Mouse (Mus musculus) left cerebral cortex, adult 2 months (tissue): ENCODE measurements at regions not wholly inside any gene's neighbourhood (a gene's known extent, or its start where the extent isn't known, plus 50 kb on each side); places are given as distances from the start of the nearest gene placed in this dataset.

Experiments
- DNase-seq, 2 experiments: peaks; one replicate each; pipeline ENCODE4 v3.0.0; 2021 to 2022; ENCODE audit warnings: low spot score in 2 of 2, mixed read lengths in 1 of 2; ENCODE audit errors: extremely low spot score in 1 of 2
- H3K27ac ChIP-seq: fragments of 200-600 bp; 2 replicates; pipeline ENCODE4 v1.8.1; 2022
- H3K4me3 ChIP-seq: fragments of 200-600 bp; 2 replicates; pipeline ENCODE4 v1.8.1; 2022
- CTCF ChIP-seq: fragments of 200-600 bp; IDR thresholded peaks from 2 replicates; pipeline ENCODE4 v1.8.1; 2022; ENCODE audit warnings: antibody characterized with exemption, mild to moderate bottlenecking, moderate library complexity
- intact Hi-C: fragments of 180-260 bp; cut with DNase I; formaldehyde crosslinking; loops from one replicate; pipeline ENCODE4 v1.15.1; 2025

DNA sequence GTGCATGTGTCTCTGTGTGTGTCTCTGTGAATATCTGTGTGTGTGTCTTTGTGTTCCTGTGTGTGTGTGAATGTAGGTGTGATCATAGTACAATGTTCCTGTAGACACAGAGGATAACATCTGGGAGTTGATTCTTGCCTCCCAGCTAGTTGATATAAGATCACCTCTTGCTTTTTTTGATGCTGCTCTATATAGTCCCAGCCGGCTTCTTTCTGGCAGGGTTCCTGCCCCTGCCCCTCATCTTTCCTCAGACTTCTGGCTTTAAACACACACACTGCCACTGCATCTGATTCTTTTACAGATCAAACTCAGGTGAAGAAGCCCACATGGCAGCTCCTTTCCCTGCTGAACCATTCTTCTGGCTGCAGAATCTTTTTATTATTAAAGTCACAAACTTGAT is 487.6 kb upstream of the Arpp21 start:
- intact Hi-C loops, result loop anchor here (10.0 kb wide), 2 partner anchors 431 to 489 kb away; partner anchors contain the start of gene Arpp21
- DNase-seq, result no peak
- Histone ChIP-seq H3K27ac (peak overlapping the region; percentile 5; the same call in 1 of the 2 replicates), H3K4me3 (no peak overlapping the region)
- TF ChIP-seq CTCF, result no peak

DNA sequence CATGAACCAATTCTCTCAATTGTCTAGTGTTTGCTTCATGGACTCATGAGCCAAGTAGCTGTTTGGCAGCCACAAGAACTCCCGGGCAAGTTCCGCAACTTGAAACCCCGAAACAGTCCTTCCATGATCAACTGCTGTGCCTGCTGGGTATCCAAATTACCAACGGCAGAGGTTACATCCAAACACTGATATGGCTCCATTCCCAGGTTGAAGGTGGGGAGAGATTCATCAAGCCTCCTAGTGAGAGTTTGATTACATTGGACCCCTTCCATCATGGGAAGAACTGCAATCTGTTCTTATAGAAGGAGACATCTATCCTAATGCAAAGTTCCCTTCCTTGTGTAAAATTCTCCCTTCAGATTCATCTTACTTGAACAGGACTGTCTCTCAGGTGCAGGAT is 486.8 kb upstream of the Arpp21 start:
- intact Hi-C loops, result loop anchor here (10.0 kb wide), 2 partner anchors 432 to 488 kb away; partner anchors contain the start of gene Arpp21
- Histone ChIP-seq H3K4me3 (no peak overlapping the region), H3K27ac (peak overlapping the region; percentile 16)
- no peak for TF ChIP-seq CTCF
- DNase-seq, result no peak

DNA sequence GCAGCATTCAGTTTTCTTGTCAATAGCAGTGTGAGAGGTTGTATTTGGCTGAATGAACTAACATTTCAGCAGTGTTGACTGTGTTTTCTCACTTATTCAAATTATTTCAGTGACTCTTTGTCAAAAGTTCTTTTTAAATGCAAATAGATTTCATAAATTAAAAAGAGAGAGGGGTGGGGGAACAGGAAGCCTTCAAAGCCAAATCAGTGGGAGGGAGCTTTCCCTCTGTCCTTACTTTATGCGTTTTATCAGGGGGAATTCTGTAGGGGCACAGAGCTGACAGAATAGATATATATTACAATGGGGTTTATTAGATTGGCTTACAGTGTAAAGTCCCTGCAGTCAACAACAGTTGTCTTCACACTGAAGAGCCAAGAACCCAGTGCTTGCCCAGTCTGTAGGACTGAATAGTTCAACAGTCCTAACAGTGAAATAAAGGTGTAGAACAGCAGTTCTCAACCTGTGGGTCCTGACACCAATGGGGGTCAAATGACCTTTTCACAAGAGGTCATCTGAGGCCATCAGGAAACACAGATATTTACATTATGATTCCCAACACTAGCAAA is 479.5 kb upstream of the Arpp21 start:
- DNase-seq, result no peak
- TF ChIP-seq CTCF, result no peak
- Histone ChIP-seq H3K27ac (no peak overlapping the region), H3K4me3 (no peak overlapping the region)
- intact Hi-C loops, result no loop called here

DNA sequence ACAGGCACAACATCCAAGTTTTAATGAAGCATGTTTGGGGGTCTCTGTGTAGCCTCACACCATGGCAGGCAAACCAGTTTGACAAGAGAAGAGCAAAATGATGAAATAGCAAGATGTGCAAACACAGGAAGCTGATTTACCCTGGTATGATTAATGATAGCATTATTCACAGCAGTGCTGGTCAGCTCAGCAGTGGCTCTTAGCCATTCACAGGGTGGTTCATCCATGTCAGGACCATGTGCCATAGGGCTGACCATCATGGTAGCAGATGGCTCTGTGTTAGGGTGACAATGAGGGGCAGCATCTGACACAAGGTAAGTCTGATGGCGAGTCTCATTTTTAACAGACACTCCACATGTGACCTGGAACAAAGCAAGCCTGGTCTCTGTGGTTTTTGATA is 443.1 kb upstream of the Arpp21 start:
- no peak for DNase-seq
- no peak for TF ChIP-seq CTCF
- H3K27ac ChIP-seq, result no peak overlapping the region
- intact Hi-C loops, result no loop called here
- no peak overlapping the region for H3K4me3 ChIP-seq

DNA sequence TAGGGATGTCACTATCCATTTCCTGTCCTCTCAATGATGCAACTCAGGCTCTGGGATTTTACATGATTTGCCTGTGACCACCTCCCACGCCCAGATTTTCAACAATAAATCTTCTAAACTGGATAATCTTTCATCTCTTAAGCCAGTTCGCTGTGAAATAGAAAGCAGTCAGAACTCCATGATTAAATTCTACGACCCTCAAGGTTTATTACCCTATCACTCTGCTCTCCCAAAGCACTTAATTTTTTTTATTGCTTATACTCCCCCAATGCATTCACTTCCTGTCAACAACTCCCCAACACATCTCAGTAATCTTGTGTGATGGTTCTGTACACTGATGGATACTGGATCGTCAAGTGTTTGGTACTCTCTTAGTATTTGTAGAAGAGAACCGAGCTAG is 439.5 kb upstream of the Arpp21 start:
- Histone ChIP-seq H3K4me3 (no peak overlapping the region), H3K27ac (no peak overlapping the region)
- TF ChIP-seq CTCF, result no peak
- DNase-seq, result no peak
- intact Hi-C loops, result no loop called here
